Mouse (Mus musculus) layer of hippocampus, postnatal 10 days (tissue): ENCODE results near the gene Gm17349. TPM values are rescaled to one million over a fixed set of nuclear protein-coding genes. Genes with fewer than 3 reads are reported as not detected.
A peak's percentile ranks its signal among the peaks of the same experiment; 100 is the strongest.

Experiments used
- DNase-seq, 2 experiments: peaks; one replicate each; pipeline ENCODE4 v3.0.0; 2021; ENCODE audit warnings: low spot score in 2 of 2
- total RNA-seq, 2 experiments: library from RNA; stranded (reverse); gene quantifications; 2 replicates each; pipeline ENCODE4 v1.2.3; 2021

The Gm17349 gene
- total RNA-seq, 2 experiments from 2014 or later, result 1.5 to 2.2 TPM

- peak; percentile 74 to 78 for DNase-seq
Observed at GRCm38 (mm10) chr15:99663964-99664599, 41.2 kb downstream of the Gm17349 start.

- no peak for DNase-seq
Observed at GRCm38 (mm10) chr15:99662371-99662770, 42.9 kb downstream of the Gm17349 start.

- DNase-seq, result no peak
Observed at GRCm38 (mm10) chr15:99661121-99661830, 44.0 kb downstream of the Gm17349 start.

GRCm38 (mm10) chr15:99658437-99658836, 46.9 kb downstream of the Gm17349 start:
- DNase-seq, result no peak

GRCm38 (mm10) chr15:99655956-99656355, 49.3 kb downstream of the Gm17349 start:
- DNase-seq, result no peak

- no peak for DNase-seq
Observed at GRCm38 (mm10) chr15:99653876-99654275, 51.4 kb downstream of the Gm17349 start.

GRCm38 (mm10) chr15:99653291-99653690, 52.0 kb downstream of the Gm17349 start:
- DNase-seq, result no peak

Other genes with a start within 250 kb of the Gm17349 start
- gene Nckap5l, start 247.7 kb downstream of the Gm17349 start, total RNA-seq, result 10 to 100 TPM; 32.5 to 38.1 TPM
- 1 to 10 TPM; 5.1 to 5.5 TPM for gene Bcdin3d, start 230.8 kb downstream of the Gm17349 start, total RNA-seq
- 100 to 1,000 TPM in 1 of 2 experiments, 10 to 100 TPM in 1; 98.1 to 101 TPM for gene Faim2, start 177.3 kb downstream of the Gm17349 start, total RNA-seq
- not detected for gene Aqp2, start 126.4 kb downstream of the Gm17349 start, total RNA-seq
- gene Aqp5, start 114.7 kb downstream of the Gm17349 start, total RNA-seq, result under 1 TPM; 0.32 to 0.62 TPM
- not detected for gene Aqp6, start 104.1 kb downstream of the Gm17349 start, total RNA-seq
- gene Racgap1, start 53.8 kb downstream of the Gm17349 start, total RNA-seq, result 10 to 100 TPM; 13.6 TPM
- gene Asic1, start 35.1 kb downstream of the Gm17349 start, total RNA-seq, result 10 to 100 TPM; 50.7 to 54.6 TPM
- gene Smarcd1, start 3.4 kb downstream of the Gm17349 start, total RNA-seq, result 10 to 100 TPM; 89.4 to 94.3 TPM
- 10 to 100 TPM; 35.3 to 39.3 TPM for gene Gpd1, start 12.0 kb upstream of the Gm17349 start, total RNA-seq
- 100 to 1,000 TPM in 1 of 2 experiments, 10 to 100 TPM in 1; 97.4 to 107 TPM for gene Cox14, start 20.1 kb upstream of the Gm17349 start, total RNA-seq
- 10 to 100 TPM; 39.0 to 44.3 TPM for gene Cers5, start 67.4 kb upstream of the Gm17349 start, total RNA-seq
- gene Lima1, start 170.0 kb upstream of the Gm17349 start, total RNA-seq, result 10 to 100 TPM; 15.3 to 15.5 TPM